Mouse (Mus musculus): Measurements from ENCODE around the gene Gcn1l1. TPM values are rescaled to one million over a fixed set of nuclear protein-coding genes. Genes with fewer than 3 reads are reported as not detected.

Gcn1l1 gene
- total RNA-seq, 4 experiments from 2014 or later = 72.7 to 85.7 (median 77.4) TPM

DNA sequence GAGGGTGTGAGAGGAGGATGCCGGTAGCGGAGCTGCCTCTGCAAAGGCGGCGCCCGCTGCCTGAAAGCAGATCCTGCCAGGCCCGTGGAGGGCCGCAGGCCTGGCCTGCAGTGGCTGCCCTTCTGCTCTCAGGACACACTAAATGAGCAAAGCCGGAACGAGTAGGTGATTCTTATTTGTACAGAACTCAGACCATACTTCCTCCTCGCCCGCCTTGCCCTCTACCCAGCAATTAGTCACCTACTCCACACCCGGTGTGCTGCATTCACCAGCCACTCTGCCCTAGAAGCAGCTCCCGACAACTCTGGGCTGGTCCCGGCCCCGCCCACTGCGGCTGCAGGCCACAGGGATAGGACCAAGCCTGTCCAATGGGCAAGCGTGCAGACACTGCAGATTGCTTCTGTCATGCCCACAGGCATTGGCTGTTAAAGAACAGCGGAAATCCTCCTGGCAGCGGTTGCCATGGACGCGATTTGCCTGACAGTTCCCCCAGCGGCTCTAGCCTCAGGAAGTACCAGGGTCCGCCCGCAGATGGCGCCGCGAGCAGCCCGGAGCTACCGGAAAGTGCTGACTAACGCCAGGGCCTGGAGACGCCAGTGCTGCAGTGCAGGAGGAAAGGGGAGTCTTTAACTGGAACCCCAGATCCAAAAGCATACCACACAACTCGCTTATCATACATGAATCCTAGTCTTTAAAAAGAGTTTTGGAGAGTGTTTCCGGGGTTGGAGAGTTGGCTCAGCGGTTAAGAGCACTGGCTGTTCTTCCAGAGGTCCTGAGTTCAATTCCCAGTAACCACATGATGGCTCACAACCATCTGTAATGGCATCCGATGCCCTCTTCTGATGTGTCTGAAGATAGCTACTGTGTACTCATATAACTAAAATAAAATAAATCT is 87.9 kb downstream of the Gcn1l1 start:
- peak; percentile 100 for DNase-seq (ENCODE audit: low spot score in 2 of 2)

DNA sequence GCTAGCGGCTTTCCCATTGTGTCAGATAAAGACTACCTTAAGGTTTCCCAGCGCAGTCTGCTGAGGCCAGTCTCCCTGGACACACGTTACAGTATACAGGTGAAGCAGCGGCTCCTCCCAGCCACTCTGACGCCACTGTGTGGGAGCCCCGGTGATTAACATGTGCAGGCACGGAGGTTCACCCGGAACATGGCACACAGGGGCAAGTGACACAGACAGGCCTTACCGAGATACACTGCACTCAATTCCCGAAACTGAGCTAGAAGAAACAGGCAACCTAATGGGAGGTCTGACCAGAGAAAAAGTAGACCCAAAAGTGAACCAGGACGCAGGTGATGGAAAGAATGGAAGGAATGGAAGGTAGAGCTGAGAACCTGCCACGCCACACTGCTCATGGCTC is 88.7 kb downstream of the Gcn1l1 start:
- no peak for DNase-seq (ENCODE audit: low spot score in 2 of 2)

DNA sequence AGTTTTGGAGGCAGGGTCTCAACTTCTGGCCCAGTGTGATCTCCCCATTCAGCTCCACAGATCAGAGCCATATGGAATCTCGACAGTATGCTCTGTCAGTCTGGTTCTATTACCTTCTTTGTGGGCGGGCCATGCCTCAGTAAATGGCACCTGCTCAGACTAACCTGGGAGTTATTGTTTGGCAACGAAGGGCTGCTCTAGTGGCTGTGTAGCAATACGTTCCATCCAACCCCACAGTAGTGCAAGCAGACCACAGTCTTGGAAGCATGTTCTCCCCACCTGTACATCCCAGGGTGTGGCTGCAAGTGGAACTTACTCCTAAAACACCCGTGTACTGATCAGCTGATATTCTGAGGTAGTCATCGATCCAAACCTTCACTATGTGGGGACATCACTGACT is 91.6 kb downstream of the Gcn1l1 start:
- no peak for DNase-seq (ENCODE audit: low spot score in 2 of 2)

DNA sequence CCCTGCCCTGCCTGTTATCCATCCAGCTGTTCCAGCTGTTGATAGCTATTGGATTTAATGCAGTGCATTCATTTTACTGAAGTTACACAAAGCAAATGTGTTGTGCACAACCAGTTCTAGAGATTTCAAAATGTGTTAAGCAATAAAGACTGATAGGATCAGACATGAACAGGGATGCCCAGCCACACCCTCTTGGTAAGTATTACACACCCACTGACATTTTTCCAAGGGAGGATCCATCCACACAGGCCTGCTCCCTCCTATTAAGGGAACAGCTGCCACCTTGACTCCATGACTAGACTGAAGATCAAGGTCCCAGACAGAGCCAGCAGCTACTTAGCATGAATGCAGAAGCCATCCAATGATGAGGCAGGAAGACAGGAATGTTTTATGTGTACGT is 92.2 kb downstream of the Gcn1l1 start:
- DNase-seq (ENCODE audit: low spot score in 2 of 2) = no peak

DNA sequence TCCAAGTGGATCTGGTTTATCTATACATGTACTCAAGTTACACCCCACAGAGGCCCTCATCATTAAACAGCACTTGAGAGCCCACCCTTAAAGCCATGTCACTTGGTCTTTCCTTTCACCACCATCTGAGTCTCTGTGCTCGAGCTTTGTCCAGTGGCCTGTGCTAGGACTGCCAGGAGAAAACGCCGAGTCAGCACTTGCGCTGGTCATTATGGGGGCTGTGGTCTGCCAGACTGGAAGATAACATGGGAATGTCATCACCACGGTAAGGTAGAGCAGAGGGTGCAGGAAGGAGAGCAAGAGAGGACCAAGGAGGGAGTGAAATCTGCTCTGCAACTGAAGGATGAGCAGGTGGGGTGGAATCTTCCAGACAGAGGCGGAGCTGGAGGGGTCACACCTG is 93.3 kb downstream of the Gcn1l1 start:
- DNase-seq (ENCODE audit: low spot score in 2 of 2) = no peak

DNA sequence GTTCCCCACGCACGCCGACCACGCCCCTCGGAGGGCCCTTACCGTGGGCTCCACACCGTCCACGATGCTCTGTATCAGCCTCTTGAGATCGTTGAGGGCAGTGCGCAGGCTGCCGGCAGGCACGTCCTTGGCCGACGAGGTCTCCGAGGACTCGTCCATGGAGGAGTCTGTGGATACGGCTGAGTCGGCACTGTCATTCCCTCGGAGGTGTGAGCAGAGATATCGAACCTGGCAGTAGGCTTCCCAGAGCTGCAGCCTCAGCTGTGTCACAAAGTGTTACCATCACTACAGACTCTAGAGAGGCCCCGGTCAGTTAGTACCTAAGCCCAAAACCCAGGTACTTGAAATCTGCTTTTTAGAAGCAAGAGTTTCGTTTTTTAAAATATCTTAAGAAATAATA is 97.6 kb downstream of the Gcn1l1 start:
- DNase-seq (ENCODE audit: low spot score in 2 of 2) = no peak

DNA sequence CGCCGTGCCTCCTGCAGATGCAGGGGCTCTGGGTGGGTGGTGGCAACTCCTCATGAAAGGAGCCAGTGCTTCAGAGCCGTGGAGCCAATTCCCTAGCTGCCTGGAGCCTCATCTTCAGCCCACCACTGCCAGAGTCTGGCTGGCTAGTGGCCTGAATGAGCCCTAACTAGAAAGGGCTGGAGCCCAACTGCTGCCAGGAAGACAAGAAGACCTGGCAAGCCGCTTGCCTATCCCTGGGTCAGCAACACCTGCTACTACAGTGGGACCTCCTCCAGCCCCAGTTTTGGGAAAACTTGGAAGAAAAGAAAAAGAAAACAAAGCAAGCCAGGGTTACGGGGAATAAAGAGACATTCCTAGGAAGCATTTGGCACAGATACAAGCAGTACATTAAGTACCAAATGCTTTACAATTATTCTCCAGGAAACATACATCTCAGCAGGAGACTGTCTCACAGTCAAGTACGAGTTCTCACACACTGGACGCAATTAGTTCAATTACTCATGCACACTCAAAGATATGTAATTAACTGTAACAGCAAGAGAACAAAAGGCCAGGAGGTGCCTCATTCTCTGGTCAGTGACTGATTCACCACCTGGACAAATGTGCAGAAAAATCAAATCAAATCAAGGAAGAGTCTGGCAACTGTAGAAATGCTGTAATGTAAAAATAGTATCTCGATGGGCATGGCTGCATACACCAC is 101.5 kb downstream of the Gcn1l1 start:
- no peak for DNase-seq (ENCODE audit: low spot score in 2 of 2)

DNA sequence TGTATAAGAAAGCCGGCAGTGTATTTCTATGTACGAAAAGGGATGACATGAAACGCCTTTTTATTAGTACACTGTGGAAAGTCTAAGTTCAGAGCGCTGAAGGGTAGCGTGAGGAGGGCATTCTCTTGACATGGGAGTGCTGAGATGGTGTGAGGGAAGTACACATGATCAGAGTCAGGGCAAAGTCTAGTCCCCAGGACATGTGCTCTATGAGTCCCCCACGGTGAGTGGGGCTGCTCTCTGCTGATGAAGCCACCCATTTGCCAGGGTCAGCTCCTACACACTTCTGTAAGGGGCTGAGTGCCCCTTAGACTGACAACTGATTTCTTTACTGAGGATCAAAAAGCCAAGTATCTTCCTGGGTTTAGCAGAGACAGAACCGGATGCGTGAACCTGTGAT is 102.2 kb downstream of the Gcn1l1 start:
- DNase-seq (ENCODE audit: low spot score in 2 of 2) = no peak

DNA sequence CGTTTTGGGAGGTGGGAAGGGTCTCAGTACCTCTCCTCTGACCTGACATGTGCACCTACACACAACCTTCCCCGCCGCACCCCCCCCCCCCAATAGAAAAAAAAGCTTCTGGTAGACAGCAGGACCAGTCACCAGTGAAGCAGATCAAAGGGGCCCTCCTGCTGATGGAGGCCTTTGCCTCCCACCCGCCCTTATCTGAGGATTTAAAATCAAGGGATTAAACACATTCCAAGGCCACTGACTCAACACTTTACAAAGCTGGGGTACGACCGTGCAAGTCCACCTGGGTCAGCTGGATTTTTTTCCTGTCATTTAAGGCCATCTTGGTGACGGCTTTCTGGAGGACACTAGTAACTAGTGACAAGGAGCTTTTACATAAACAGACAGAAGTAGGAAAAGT is 102.8 kb downstream of the Gcn1l1 start:
- DNase-seq (ENCODE audit: low spot score in 2 of 2) = no peak

DNA sequence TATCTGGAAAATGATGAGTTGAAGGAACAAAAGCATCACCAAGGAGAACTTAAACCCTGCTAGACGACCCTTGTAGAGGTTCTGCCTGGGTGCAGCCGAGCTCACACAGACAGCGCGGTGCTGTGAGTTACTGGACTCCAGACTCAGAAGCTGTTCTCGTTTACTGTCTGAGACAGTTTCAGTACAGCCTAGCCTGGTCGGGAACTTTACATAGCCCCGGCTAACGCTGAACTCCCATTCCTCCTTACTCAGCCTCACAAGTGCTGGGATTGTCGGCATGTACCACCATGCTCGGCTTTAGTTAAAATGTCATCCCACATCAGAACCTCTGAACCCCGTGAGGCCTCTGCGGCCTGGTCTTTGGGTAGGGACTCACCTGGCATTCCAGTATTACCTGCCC is 103.9 kb downstream of the Gcn1l1 start:
- DNase-seq (ENCODE audit: low spot score in 2 of 2) = no peak

DNA sequence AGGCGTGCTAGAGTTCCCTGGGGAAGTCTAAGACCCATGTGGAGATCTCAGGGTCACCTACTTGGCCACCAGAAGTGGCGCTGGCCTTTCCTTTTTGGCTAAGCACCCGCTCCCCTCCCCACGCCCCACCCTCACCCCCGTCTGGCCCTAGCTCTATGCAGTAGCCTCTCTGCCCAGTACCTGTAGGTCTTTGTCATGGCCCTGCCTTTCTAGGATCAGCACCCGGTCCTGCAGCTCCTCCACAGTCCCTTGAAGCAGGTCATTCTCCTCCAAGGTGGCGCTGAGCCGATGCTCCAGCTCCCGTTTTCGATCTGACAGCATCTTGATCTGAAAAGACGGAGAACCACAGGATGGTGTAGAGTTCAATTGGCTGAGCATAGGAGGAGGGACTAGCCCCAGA is 104.9 kb downstream of the Gcn1l1 start:
- no peak for DNase-seq (ENCODE audit: low spot score in 2 of 2)

DNA sequence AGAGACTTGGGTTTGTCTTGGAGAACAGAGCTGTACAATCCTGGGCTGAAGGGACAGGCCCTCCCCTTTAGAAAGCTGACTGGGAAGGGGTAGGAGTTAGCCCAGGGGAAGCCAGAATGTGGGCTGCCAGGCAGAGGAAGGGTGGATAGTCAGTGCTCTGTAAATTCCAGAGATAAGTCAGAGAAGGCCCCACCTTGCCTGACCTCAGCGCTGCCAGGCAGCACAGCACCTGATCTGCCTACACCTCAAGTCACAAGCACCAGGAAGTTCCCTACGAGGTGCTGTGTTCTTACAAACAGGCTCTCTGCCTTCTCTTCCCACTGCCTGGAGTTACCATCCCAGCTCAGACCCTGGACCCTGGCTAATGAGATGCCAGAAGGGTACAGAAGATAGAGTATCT is 105.4 kb downstream of the Gcn1l1 start:
- no peak for DNase-seq (ENCODE audit: low spot score in 2 of 2)

DNA sequence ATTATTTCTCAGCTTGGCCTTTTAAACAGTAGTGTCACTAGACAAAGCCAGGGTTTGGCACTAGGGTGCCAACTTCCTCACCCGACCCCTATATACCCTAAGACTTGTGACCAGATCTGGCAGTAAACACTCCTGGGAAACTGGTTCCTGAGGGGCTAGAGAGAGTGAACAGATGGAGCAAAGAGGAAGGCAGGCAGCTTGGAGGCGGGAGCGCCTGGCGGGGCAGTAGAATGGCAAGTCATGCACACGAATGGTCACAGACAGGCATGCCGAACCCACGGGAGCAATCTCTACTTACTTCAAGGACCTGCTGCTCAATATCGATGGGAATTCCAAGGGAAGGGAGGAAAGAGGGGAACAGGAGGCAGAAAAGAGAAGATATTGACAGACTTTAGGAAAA is 106.8 kb downstream of the Gcn1l1 start:
- no peak for DNase-seq (ENCODE audit: low spot score in 2 of 2)

Small RNAs within 50 kb of the gene (microRNA-seq; reads per million reads assigned to microRNA genes)
- gene Mir7029 (0 to 0.51 reads per million in 2 experiments), gene Mir7030 (0 reads per million in 2 experiments)

Other genes with a start within 250 kb of the Gcn1l1 start
- 10 to 100 TPM; 83.6 to 93.5 (median 86.2) TPM for gene Srsf9, start 238.1 kb upstream of the Gcn1l1 start, total RNA-seq (2022)
- 10 to 100 TPM; 19.1 to 22.9 (median 20.9) TPM for gene Gatc, start 224.1 kb upstream of the Gcn1l1 start, total RNA-seq (2022)
- 10 to 100 TPM; 21.1 to 24.6 (median 22.9) TPM for gene Triap1, start 224.0 kb upstream of the Gcn1l1 start, total RNA-seq (2022)
- gene Cox6a1, start 216.3 kb upstream of the Gcn1l1 start, total RNA-seq (2022) = 100 to 1,000 TPM; 621 to 774 (median 709) TPM
- gene Msi1, start 135.7 kb upstream of the Gcn1l1 start, total RNA-seq (2022) = 10 to 100 TPM; 57.2 to 62.6 (median 60.8) TPM
- gene Pla2g1b, start 99.0 kb upstream of the Gcn1l1 start, total RNA-seq (2022) = not detected
- gene Sirt4, start 80.5 kb upstream of the Gcn1l1 start, total RNA-seq (2022) = 10 to 100 TPM; 34.0 to 58.6 (median 41.9) TPM
- gene Pxn, start 58.6 kb upstream of the Gcn1l1 start, total RNA-seq (2022) = 10 to 100 TPM; 38.1 to 45.8 (median 40.2) TPM
- 100 to 1,000 TPM; 188 to 289 (median 230) TPM for gene Rplp0, start 5.8 kb upstream of the Gcn1l1 start, total RNA-seq (2022)
- 100 to 1,000 TPM in 1 of 4 experiments, 10 to 100 TPM in 3; 81.0 to 102 (median 87.9) TPM for gene Rab35, start 66.7 kb downstream of the Gcn1l1 start, total RNA-seq (2022)
- gene Bicdl1, start 166.4 kb downstream of the Gcn1l1 start, total RNA-seq (2022) = 100 to 1,000 TPM; 121 to 148 (median 130) TPM

Data from layer of hippocampus, adult 8-10 months (tissue).